Mouse (Mus musculus) lung, adult 2 months (tissue): ENCODE measurements around the gene Parp11.
"Not testable (repeated sequence)": the region's sequence is repeated elsewhere in the genome, so short reads cannot be mapped to it uniquely, and the experiment has no call there.

Experiments
- CTCF ChIP-seq: fragments of 200-500 bp; IDR thresholded peaks from 2 replicates; pipeline ENCODE4 v1.5.1; 2011; ENCODE audit warnings: mild to moderate bottlenecking, low read length, control low read depth; ENCODE audit not compliant: insufficient read depth
- POLR2A ChIP-seq: fragments of 200-500 bp; IDR thresholded peaks from 2 replicates; pipeline ENCODE4 v1.6.1; 2011; ENCODE audit warnings: low read depth, mild to moderate bottlenecking, control low read depth, low read length, borderline replicate concordance; ENCODE audit errors: extremely low read depth

DNA sequence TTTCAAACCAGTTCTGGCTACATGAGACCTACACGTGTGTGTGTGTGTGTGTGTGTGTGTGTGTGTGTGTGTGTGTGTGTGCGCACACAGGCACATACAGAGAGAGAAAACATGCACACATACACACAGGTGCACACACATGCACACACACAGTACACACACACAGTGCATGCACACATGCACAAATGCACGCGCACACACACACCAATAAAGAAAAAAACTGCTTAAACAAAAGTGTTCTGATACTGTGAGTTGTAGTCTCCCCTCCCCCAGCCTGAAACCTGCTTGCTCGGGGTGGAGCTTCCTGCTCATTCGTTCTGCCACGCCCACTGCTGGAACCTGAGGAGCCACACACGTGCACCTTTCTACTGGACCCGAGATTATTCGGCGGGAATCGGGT lies 67.1 kb downstream of the Parp11 start:
- not testable (repeated sequence) for TF ChIP-seq POLR2A, CTCF
